In genomic region chr15:98969372-98970101, GRCm38 (mm10) we compare ENCODE assay signal across 9 mouse cellular contexts. TPM values are rescaled to one million over a fixed set of nuclear protein-coding genes. Genes with fewer than 3 reads are reported as not detected.
DNase-seq lines count a peak whose midpoint lies in the region; ATAC-seq lines count a peak whose summit lies in the region.
"Had no signal": no experiment of that assay in that cellular context is flagged by ENCODE, and none has a peak within 500 bp of the region (broad histone marks: within the 10 kb centered on the region; RNA-seq: fewer than 3 reads in every experiment).

No protein-coding gene starts in this region.

- ATAC-seq in heart, embryonic 11.5 days (replicated peaks; ENCODE audit: insufficient number of reproducible peaks, low FRiP score, low TSS enrichment): no peak
- peak; percentile 40; the same call in 1 of the 2 replicates for ATAC-seq in forebrain, embryonic 14.5 days

- peaks cover 15% of the 10 kb centered on the region for H3K4me1 ChIP-seq in heart, embryonic 11.5 days (ENCODE audit: control insufficient read depth, insufficient read depth, low read length)
- peaks cover 38% of the 10 kb centered on the region for H3K4me1 ChIP-seq in forebrain, embryonic 14.5 days (ENCODE audit: control insufficient read depth, insufficient read depth, low read length)
- peaks cover 77% of the 10 kb centered on the region for H3K4me1 ChIP-seq in midbrain, embryonic 10.5 days

- H3K27me3 ChIP-seq in heart, embryonic 11.5 days (ENCODE audit: control insufficient read depth, insufficient read depth, low read length): no peaks in the 10 kb centered on the region
- H3K27me3 ChIP-seq in forebrain, embryonic 14.5 days (replicated peaks; ENCODE audit: control insufficient read depth, insufficient read depth, low read length): no peaks in the 10 kb centered on the region
- no peaks in the 10 kb centered on the region for H3K27me3 ChIP-seq in midbrain, embryonic 10.5 days (ENCODE audit: low read depth, poor library complexity, severe bottlenecking)

- H3K4me3 ChIP-seq in heart, embryonic 11.5 days (ENCODE audit: low read depth, low read length): no peak overlapping the region
- 0 out of 2 replicates have a peak overlapping the region, but pooled peaks have one; percentile 1 for H3K4me3 ChIP-seq in forebrain, embryonic 14.5 days (ENCODE audit: low read depth, low read length)
- H3K4me3 ChIP-seq in midbrain, embryonic 10.5 days: peak overlapping the region; percentile 38

- H3K9me3 ChIP-seq in heart, embryonic 11.5 days (replicated peaks; ENCODE audit: control insufficient read depth, low read length): no peaks in the 10 kb centered on the region
- no peaks in the 10 kb centered on the region for H3K9me3 ChIP-seq in forebrain, embryonic 14.5 days (replicated peaks; ENCODE audit: control insufficient read depth, low read length)
- peaks cover 4% of the 10 kb centered on the region; the same call in 1 of the 2 replicates for H3K9me3 ChIP-seq in midbrain, embryonic 10.5 days (replicated peaks)

- WGBS in heart, embryonic 11.5 days (ENCODE audit: insufficient replicate concordance): 23% methylated on average over 16 of the region's 16 CpGs
- WGBS in forebrain, embryonic 14.5 days: 2% methylated on average over 16 of the region's 16 CpGs
- 6% methylated on average over 16 of the region's 16 CpGs for WGBS in midbrain, embryonic 10.5 days

- H3K9ac ChIP-seq in heart, embryonic 11.5 days (ENCODE audit: low read depth, low read length): peak overlapping the region; percentile 58
- H3K9ac ChIP-seq in forebrain, embryonic 14.5 days (ENCODE audit: low read length): peak overlapping the region; percentile 56

- H3K27ac ChIP-seq in heart, embryonic 11.5 days (ENCODE audit: low read depth, low read length): peak overlapping the region; percentile 70
- H3K27ac ChIP-seq in forebrain, embryonic 14.5 days (ENCODE audit: low read depth, low read length): peak overlapping the region; percentile 97
- H3K27ac ChIP-seq in midbrain, embryonic 10.5 days (replicated peaks): peak overlapping the region; percentile 97

- peak overlapping the region; percentile 40 for H3K4me2 ChIP-seq in heart, embryonic 11.5 days
- H3K4me2 ChIP-seq in forebrain, embryonic 14.5 days (ENCODE audit: low read length): peak overlapping the region; percentile 37

- no peaks in the 10 kb centered on the region for H3K36me3 ChIP-seq in heart, embryonic 11.5 days (ENCODE audit: control insufficient read depth, insufficient read depth, low read length)
- H3K36me3 ChIP-seq in forebrain, embryonic 14.5 days (ENCODE audit: control insufficient read depth, insufficient read depth, low read length): no peaks in the 10 kb centered on the region
- H3K36me3 ChIP-seq in midbrain, embryonic 10.5 days: no peaks in the 10 kb centered on the region

- no peak for DNase-seq in heart, postnatal 4 days
- DNase-seq in ES-CJ7 (ENCODE audit: low read depth, low spot score): peak; percentile 71
- DNase-seq in forebrain, embryonic 14.5 days (ENCODE audit: low spot score): peak; percentile 59
- peak; percentile 61 for DNase-seq in midbrain, embryonic 10.5 days (ENCODE audit: low spot score)
- peak; percentile 74 for DNase-seq in thymus, postnatal 14 days
- DNase-seq in adrenal gland, adult 18-20 months (ENCODE audit: low spot score in 2 of 2): no peak
- DNase-seq in yolk sac, embryonic 10.5 days (ENCODE audit: low spot score): no peak

RNA-seq across cellular contexts. Expression of gene Tuba1a, which starts 16.0 kb away (rescaled TPM):
- polyA plus RNA-seq in heart, embryonic 11.5 days (2014; fragmentation: Nextera tagmentation; extraction: Ambion mirVana): 1,237 and 1,376 TPM in 2 replicates
- total RNA-seq in heart, postnatal 4 days (2021): 100 to 1,000 TPM; 435 TPM
- 18,182 and 18,289 TPM in 2 replicates for polyA plus RNA-seq in forebrain, embryonic 14.5 days (2014; fragmentation: Nextera tagmentation; extraction: Ambion mirVana)
- polyA plus RNA-seq in midbrain, embryonic 10.5 days (2016; fragmentation: Nextera tagmentation; extraction: Ambion mirVana): 4,467 and 6,520 TPM in 2 replicates
- 100 to 1,000 TPM in 1 of 2 experiments, 10 to 100 TPM in 1; 74.3 to 169 TPM for total RNA-seq in adrenal gland, adult 18-20 months (2021)

RNA-seq across cellular contexts. Expression of gene Gm49450, which starts 16.2 kb away (rescaled TPM):
- polyA plus RNA-seq in heart, embryonic 11.5 days (2014; fragmentation: Nextera tagmentation; extraction: Ambion mirVana): not detected in 2 replicates
- not detected for total RNA-seq in heart, postnatal 4 days (2021)
- not detected in 2 replicates for polyA plus RNA-seq in forebrain, embryonic 14.5 days (2014; fragmentation: Nextera tagmentation; extraction: Ambion mirVana)
- not detected in 2 replicates for polyA plus RNA-seq in midbrain, embryonic 10.5 days (2016; fragmentation: Nextera tagmentation; extraction: Ambion mirVana)
- not detected for total RNA-seq in adrenal gland, adult 18-20 months (2021)
- total RNA-seq: MEL had no signal

RNA-seq across cellular contexts. Expression of gene Tuba1b, which starts 35.2 kb away (rescaled TPM):
- 1,819 and 1,826 TPM in 2 replicates for polyA plus RNA-seq in heart, embryonic 11.5 days (2014; fragmentation: Nextera tagmentation; extraction: Ambion mirVana)
- 100 to 1,000 TPM; 873 to 889 TPM for total RNA-seq in heart, postnatal 4 days (2021)
- polyA plus RNA-seq in forebrain, embryonic 14.5 days (2014; fragmentation: Nextera tagmentation; extraction: Ambion mirVana): 1,499 and 1,719 TPM in 2 replicates
- polyA plus RNA-seq in midbrain, embryonic 10.5 days (2016; fragmentation: Nextera tagmentation; extraction: Ambion mirVana): 2,448 and 2,588 TPM in 2 replicates
- total RNA-seq in adrenal gland, adult 18-20 months (2021): 100 to 1,000 TPM; 193 to 255 TPM

RNA-seq across cellular contexts. Expression of gene Lmbr1l, which starts 51.5 kb away (rescaled TPM):
- 4.0 and 5.7 TPM in 2 replicates for polyA plus RNA-seq in heart, embryonic 11.5 days (2014; fragmentation: Nextera tagmentation; extraction: Ambion mirVana)
- 10 to 100 TPM; 14.1 to 15.9 TPM for total RNA-seq in heart, postnatal 4 days (2021)
- 10.9 TPM in 2 replicates for polyA plus RNA-seq in forebrain, embryonic 14.5 days (2014; fragmentation: Nextera tagmentation; extraction: Ambion mirVana)
- polyA plus RNA-seq in midbrain, embryonic 10.5 days (2016; fragmentation: Nextera tagmentation; extraction: Ambion mirVana): 24.7 and 28.6 TPM in 2 replicates
- 10 to 100 TPM; 12.1 to 14.0 TPM for total RNA-seq in adrenal gland, adult 18-20 months (2021)

Comparison
In these comparisons a context has a peak if more than half of its experiments do, and no peak if none do; other contexts are left out.
1. DNase-seq: peak in ES-CJ7 (single experiment), forebrain, embryonic 14.5 days (single experiment), midbrain, embryonic 10.5 days (single experiment) and thymus, postnatal 14 days (single experiment); none in heart, postnatal 4 days (single experiment), adrenal gland, adult 18-20 months (0 of 2) and yolk sac, embryonic 10.5 days (single experiment).
2. Peak in every context shown above with its lines, with median percentiles within 50 percentile points of each other: H3K27ac ChIP-seq.